Mouse (Mus musculus) heart, embryonic 10.5 days (tissue): ENCODE measurements around the gene Crct1. TPM values are rescaled to one million over a fixed set of nuclear protein-coding genes. Genes with fewer than 3 reads are reported as not detected.

Source experiments
- DNase-seq: peaks from one replicate; pipeline ENCODE4 v3.0.0-alpha.2; 2017; ENCODE audit warnings: low spot score
- H3K27ac ChIP-seq: fragments of 300-500 bp; sonication (generic); 2 replicates; pipeline ENCODE4 v1.5.1; 2016; ENCODE audit warnings: mild to moderate bottlenecking
- H3K27me3 ChIP-seq: fragments of 300-500 bp; sonication (generic); 2 replicates; pipeline ENCODE4 v1.6.1; 2016; ENCODE audit warnings: mild to moderate bottlenecking; ENCODE audit not compliant: poor library complexity, insufficient read depth, severe bottlenecking
- H3K36me3 ChIP-seq: fragments of 300-500 bp; sonication (generic); 2 replicates; pipeline ENCODE4 v1.6.1; 2016; ENCODE audit warnings: mild to moderate bottlenecking, moderate library complexity
- H3K4me1 ChIP-seq: fragments of 300-500 bp; sonication (generic); 2 replicates; pipeline ENCODE4 v1.6.1; 2016; ENCODE audit warnings: mild to moderate bottlenecking
- H3K4me3 ChIP-seq: fragments of 300-500 bp; sonication (generic); 2 replicates; pipeline ENCODE4 v1.5.1; 2016; ENCODE audit warnings: mild to moderate bottlenecking, moderate library complexity
- H3K9me3 ChIP-seq: fragments of 300-500 bp; sonication (generic); 2 replicates; pipeline ENCODE4 v1.6.1; 2016; ENCODE audit warnings: mild to moderate bottlenecking, moderate library complexity
- WGBS: fragments of 180-500 bp; shearing (Covaris S2); methylation state at CpG from one replicate; pipeline ENCODE4 v1.1.7; 2016; 5-methylcytosine and 5-hydroxymethylcytosine counted together
- polyA plus RNA-seq: library from polyadenylated mRNA; unstranded; fragments of >200 nt; fragmentation: Nextera tagmentation; extraction: Ambion mirVana; gene quantifications from 2 replicates; pipeline ENCODE4 v1.2.1, GENCODE M21; 2016

The Crct1 gene
- polyA plus RNA-seq, 1 experiment from 2014 or later = not detected

- Histone ChIP-seq H3K4me1 (no peaks in the 10 kb centered on the region), H3K9me3 (no peaks in the 10 kb centered on the region), H3K4me3 (no peak within 1 kb of the TSS), H3K36me3 (no peaks in the 10 kb centered on the region), H3K27ac (no peak within 1 kb of the TSS), H3K27me3 (no peaks in the 10 kb centered on the region)
- no peak for DNase-seq
Measured at GRCm38 (mm10) chr3:92991926-92992325, 23.6 kb downstream of the Crct1 start, which contains the start of gene Lce3f. Gene Lce3f, plus strand, starts transcription at chr3:92992226.

GRCm38 (mm10) chr3:92978484-92978883 lies 37.0 kb downstream of the Crct1 start:
- WGBS = 74% methylated on average over 2 of the region's 2 CpGs
- H3K4me1 ChIP-seq = no peaks in the 10 kb centered on the region
- H3K27me3 ChIP-seq = no peaks in the 10 kb centered on the region
- H3K4me3 ChIP-seq = no peak overlapping the region
- H3K36me3 ChIP-seq = no peaks in the 10 kb centered on the region
- DNase-seq = no peak
- H3K9me3 ChIP-seq = no peaks in the 10 kb centered on the region
- H3K27ac ChIP-seq = no peak overlapping the region

GRCm38 (mm10) chr3:92966761-92967160 lies 48.7 kb downstream of the Crct1 start, which contains the start of gene Lce3e:
Gene Lce3e, plus strand, starts transcription at chr3:92967061.
- no peak for DNase-seq
- Histone ChIP-seq H3K4me1 (no peaks in the 10 kb centered on the region), H3K27ac (no peak within 1 kb of the TSS), H3K27me3 (no peaks in the 10 kb centered on the region), H3K36me3 (no peaks in the 10 kb centered on the region), H3K4me3 (no peak within 1 kb of the TSS), H3K9me3 (no peaks in the 10 kb centered on the region)
- 82% methylated on average over 2 of the region's 2 CpGs for WGBS

Other genes with a start within 250 kb of the Crct1 start
- not detected in 2 replicates for gene Lce1i, start 236.8 kb downstream of the Crct1 start, polyA plus RNA-seq
- gene Lce1j, start 225.2 kb downstream of the Crct1 start, polyA plus RNA-seq = not detected in 2 replicates
- not detected in 2 replicates for gene Lce1k, start 207.8 kb downstream of the Crct1 start, polyA plus RNA-seq
- gene Kprp, start 188.4 kb downstream of the Crct1 start, polyA plus RNA-seq = not detected in 2 replicates
- not detected in 2 replicates for gene Lce1l, start 164.4 kb downstream of the Crct1 start, polyA plus RNA-seq
- not detected in 2 replicates for gene 2310050C09Rik, start 145.5 kb downstream of the Crct1 start, polyA plus RNA-seq
- gene Lce3a, start 89.5 kb downstream of the Crct1 start, polyA plus RNA-seq = not detected in 2 replicates
- not detected in 2 replicates for gene Lce3b, start 82.7 kb downstream of the Crct1 start, polyA plus RNA-seq
- not detected in 2 replicates for gene Lce3c, start 71.2 kb downstream of the Crct1 start, polyA plus RNA-seq
- not detected in 2 replicates for gene Lce3d, start 58.3 kb downstream of the Crct1 start, polyA plus RNA-seq
- gene Lce3e, start 48.6 kb downstream of the Crct1 start, polyA plus RNA-seq = not detected in 2 replicates
- gene Lce3f, start 23.5 kb downstream of the Crct1 start, polyA plus RNA-seq = not detected in 2 replicates
- gene Lce1m, start 3.4 kb upstream of the Crct1 start, polyA plus RNA-seq = not detected in 2 replicates
- gene Gm4858, start 53.1 kb upstream of the Crct1 start, polyA plus RNA-seq = not detected in 2 replicates
- not detected in 2 replicates for gene Crnn, start 129.1 kb upstream of the Crct1 start, polyA plus RNA-seq
- not detected in 2 replicates for gene Flg2, start 181.6 kb upstream of the Crct1 start, polyA plus RNA-seq